ENCODE assay signal across 9 mouse cellular contexts in the genomic region with DNA sequence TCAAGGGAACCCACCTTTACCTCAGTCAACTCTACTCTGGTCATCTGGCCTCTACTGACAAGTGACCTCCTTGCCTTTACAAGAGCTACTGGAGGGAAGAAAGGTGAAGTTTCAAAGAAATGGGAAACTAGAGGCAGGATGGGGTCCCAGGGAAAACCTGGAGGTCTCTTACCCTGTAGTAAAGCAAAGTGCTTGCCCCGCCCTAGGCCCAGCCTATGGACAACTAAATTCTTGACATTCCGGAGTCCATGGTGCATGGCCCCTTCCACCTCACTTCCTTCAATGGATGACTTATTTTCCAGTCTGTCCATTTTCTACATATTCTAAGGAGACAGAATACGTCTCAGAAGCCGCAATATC. TPM values are rescaled to one million over a fixed set of nuclear protein-coding genes. Genes with fewer than 3 reads are reported as not detected.
A peak's percentile ranks its signal among the peaks of the same experiment; 100 is the strongest.
DNase-seq lines count a peak whose midpoint lies in the region; ATAC-seq and TF ChIP-seq lines count a peak whose summit lies in the region.
"Had no signal": no experiment of that assay in that cellular context is flagged by ENCODE, and none has a peak within 500 bp of the region (broad histone marks: within the 10 kb centered on the region; RNA-seq: fewer than 3 reads in every experiment).

No protein-coding gene starts in this region.

- no peak for DNase-seq in heart, adult 8-10 months (ENCODE audit: low spot score)
- DNase-seq in embryonic facial prominence, embryonic 11.5 days (ENCODE audit: low spot score), result no peak
- DNase-seq in lung, postnatal 0 days (ENCODE audit: low spot score), result peak; percentile 71
- no peak for DNase-seq in frontal cortex, postnatal 25 days (ENCODE audit: low spot score in 2 of 2)
- DNase-seq in layer of hippocampus, adult 9-10 months (ENCODE audit: low spot score), result no peak

- no peaks in the 10 kb centered on the region for H3K9me3 ChIP-seq in heart, embryonic 11.5 days (replicated peaks; ENCODE audit: control insufficient read depth, low read length)
- no peaks in the 10 kb centered on the region for H3K9me3 ChIP-seq in embryonic facial prominence, embryonic 11.5 days (replicated peaks; ENCODE audit: control insufficient read depth, low read length)
- no peaks in the 10 kb centered on the region for H3K9me3 ChIP-seq in intestine, postnatal 0 days (ENCODE audit: control insufficient read depth)
- H3K9me3 ChIP-seq in lung, postnatal 0 days (ENCODE audit: low read length), result no peaks in the 10 kb centered on the region
- H3K9me3 ChIP-seq: G1E had no signal

- H3K4me2 ChIP-seq in heart, embryonic 11.5 days, result peak overlapping the region; percentile 73
- H3K4me2 ChIP-seq in embryonic facial prominence, embryonic 11.5 days (ENCODE audit: low read depth, low read length), result peak overlapping the region; percentile 57
- peak overlapping the region; percentile 80 for H3K4me2 ChIP-seq in intestine, postnatal 0 days (replicated peaks; ENCODE audit: low read depth)
- H3K4me2 ChIP-seq in lung, postnatal 0 days (replicated peaks; ENCODE audit: low read depth, low read length), result peak overlapping the region; percentile 78

- no peak for ATAC-seq in heart, embryonic 11.5 days (replicated peaks; ENCODE audit: insufficient number of reproducible peaks, low FRiP score, low TSS enrichment)
- no peak for ATAC-seq in embryonic facial prominence, embryonic 11.5 days (replicated peaks; ENCODE audit: insufficient number of reproducible peaks, low FRiP score, low TSS enrichment, low read depth)
- ATAC-seq in intestine, postnatal 0 days, result peak; percentile 18; the same call in 1 of the 2 replicates
- ATAC-seq in lung, postnatal 0 days, result no peak
- ATAC-seq in megakaryocyte progenitor cell, adult 5-6 weeks (replicated peaks; ENCODE audit: poor library complexity), result no peak

- no peak for TF ChIP-seq CTCF in intestine, postnatal 0 days (IDR thresholded peaks at IDR 0.05; ENCODE audit: low read depth)
- no peak for TF ChIP-seq CTCF in lung, postnatal 0 days (IDR thresholded peaks at IDR 0.05)

- H3K4me1 ChIP-seq in heart, embryonic 11.5 days (ENCODE audit: control insufficient read depth, insufficient read depth, low read length), result peaks cover 46% of the 10 kb centered on the region
- H3K4me1 ChIP-seq in embryonic facial prominence, embryonic 11.5 days (ENCODE audit: control insufficient read depth, insufficient read depth, low read length), result peaks cover 5% of the 10 kb centered on the region
- peaks cover 12% of the 10 kb centered on the region for H3K4me1 ChIP-seq in intestine, postnatal 0 days (replicated peaks; ENCODE audit: control insufficient read depth, insufficient read depth, low read length)
- H3K4me1 ChIP-seq in lung, postnatal 0 days (ENCODE audit: insufficient read depth, low read depth, low read length), result peaks cover 43% of the 10 kb centered on the region

- TF ChIP-seq EP300 in lung, postnatal 0 days (IDR thresholded peaks at IDR 0.05), result peak; percentile 68

- no peaks in the 10 kb centered on the region for H3K27me3 ChIP-seq in heart, embryonic 11.5 days (ENCODE audit: control insufficient read depth, insufficient read depth, low read length)
- no peaks in the 10 kb centered on the region for H3K27me3 ChIP-seq in embryonic facial prominence, embryonic 11.5 days (ENCODE audit: control insufficient read depth, insufficient read depth, low read length)
- no peaks in the 10 kb centered on the region for H3K27me3 ChIP-seq in intestine, postnatal 0 days (replicated peaks; ENCODE audit: control insufficient read depth, insufficient read depth, low read length)
- no peaks in the 10 kb centered on the region for H3K27me3 ChIP-seq in lung, postnatal 0 days (replicated peaks; ENCODE audit: insufficient read depth, low read length)

- peak overlapping the region; percentile 96 for H3K9ac ChIP-seq in heart, embryonic 11.5 days (ENCODE audit: low read depth, low read length)
- peak overlapping the region; percentile 43; the same call in 1 of the 2 replicates for H3K9ac ChIP-seq in embryonic facial prominence, embryonic 11.5 days (replicated peaks; ENCODE audit: low read length)
- no peak overlapping the region for H3K9ac ChIP-seq in intestine, postnatal 0 days (ENCODE audit: low read depth, low read length)
- peak overlapping the region; percentile 87 for H3K9ac ChIP-seq in lung, postnatal 0 days (replicated peaks; ENCODE audit: low read depth)

- peak overlapping the region; percentile 71 for H3K4me3 ChIP-seq in heart, embryonic 11.5 days (ENCODE audit: low read depth, low read length)
- peak overlapping the region; percentile 72 for H3K4me3 ChIP-seq in embryonic facial prominence, embryonic 11.5 days (ENCODE audit: low read depth, low read length)
- H3K4me3 ChIP-seq in intestine, postnatal 0 days (ENCODE audit: low read depth, low read length), result peak overlapping the region; percentile 80
- H3K4me3 ChIP-seq in lung, postnatal 0 days (ENCODE audit: low read depth, low read length), result peak overlapping the region; percentile 70

- 53% methylated on average over 4 of the region's 4 CpGs for WGBS in heart, embryonic 11.5 days (ENCODE audit: insufficient replicate concordance)
- WGBS in embryonic facial prominence, embryonic 11.5 days, result 70% methylated on average over 4 of the region's 4 CpGs
- 38% methylated on average over 4 of the region's 4 CpGs for WGBS in intestine, postnatal 0 days
- whole genome bisulfite sequencing in lung, postnatal 0 days, result 38% methylated on average over 4 of the region's 4 CpGs

- H3K27ac ChIP-seq in heart, embryonic 11.5 days (ENCODE audit: low read depth, low read length), result peak overlapping the region; percentile 98
- no peak overlapping the region; the same call in 1 of the 2 replicates for H3K27ac ChIP-seq in embryonic facial prominence, embryonic 11.5 days (replicated peaks; ENCODE audit: low read depth, low read length)
- H3K27ac ChIP-seq in intestine, postnatal 0 days (ENCODE audit: low read depth, low read length), result peak overlapping the region; percentile 98
- H3K27ac ChIP-seq in lung, postnatal 0 days (ENCODE audit: low read length), result peak overlapping the region; percentile 99

- no peaks in the 10 kb centered on the region for H3K36me3 ChIP-seq in heart, embryonic 11.5 days (ENCODE audit: control insufficient read depth, insufficient read depth, low read length)
- H3K36me3 ChIP-seq in embryonic facial prominence, embryonic 11.5 days (replicated peaks; ENCODE audit: control insufficient read depth, insufficient read depth, low read depth, low read length), result no peaks in the 10 kb centered on the region; the same call in 1 of the 2 replicates
- H3K36me3 ChIP-seq in intestine, postnatal 0 days (ENCODE audit: control insufficient read depth, insufficient read depth), result 0 out of 2 replicates have a peak, but pooled peaks cover 2% of the 10 kb centered on the region
- H3K36me3 ChIP-seq in lung, postnatal 0 days (ENCODE audit: insufficient read depth, low read length), result no peaks in the 10 kb centered on the region; the same call in 1 of the 2 replicates

RNA-seq across cellular contexts. Expression of a gene that starts 3.5 kb away (rescaled TPM):
- polyA plus RNA-seq in heart, embryonic 11.5 days (2014; fragmentation: Nextera tagmentation; extraction: Ambion mirVana), result 69.8 and 73.1 TPM in 2 replicates
- total RNA-seq in heart, adult 8-10 months (2022), result 10 to 100 TPM; 46.9 to 66.6 (median 51.4) TPM
- polyA plus RNA-seq in embryonic facial prominence, embryonic 11.5 days (2014; fragmentation: Nextera tagmentation; extraction: Ambion mirVana), result 100 and 107 TPM in 2 replicates
- polyA plus RNA-seq in intestine, postnatal 0 days (2015; fragmentation: Nextera tagmentation; extraction: Ambion mirVana), result 58.5 and 62.5 TPM in 2 replicates
- polyA plus RNA-seq in lung, postnatal 0 days (2015; fragmentation: Nextera tagmentation; extraction: Ambion mirVana), result 100 and 103 TPM in 2 replicates
- 8.1 and 10.2 TPM in 2 replicates for total RNA-seq in megakaryocyte progenitor cell, adult 5-6 weeks (2015)
- 13.5 and 18.4 TPM in 2 replicates for total RNA-seq in megakaryocyte progenitor cell, adult 5-6 weeks (2017)

RNA-seq across cellular contexts. Expression of a gene that starts 19.8 kb away (rescaled TPM):
- polyA plus RNA-seq in heart, embryonic 11.5 days (2014; fragmentation: Nextera tagmentation; extraction: Ambion mirVana), result 81.0 and 88.3 TPM in 2 replicates
- 1 to 10 TPM in 2 of 4 experiments, under 1 TPM in 2; 0.65 to 1.4 (median 0.91) TPM for total RNA-seq in heart, adult 8-10 months (2022)
- 170 and 190 TPM in 2 replicates for polyA plus RNA-seq in embryonic facial prominence, embryonic 11.5 days (2014; fragmentation: Nextera tagmentation; extraction: Ambion mirVana)
- polyA plus RNA-seq in intestine, postnatal 0 days (2015; fragmentation: Nextera tagmentation; extraction: Ambion mirVana), result 15.3 and 16.1 TPM in 2 replicates
- 3.1 and 5.7 TPM in 2 replicates for polyA plus RNA-seq in lung, postnatal 0 days (2015; fragmentation: Nextera tagmentation; extraction: Ambion mirVana)
- 104 and 111 TPM in 2 replicates for total RNA-seq in megakaryocyte progenitor cell, adult 5-6 weeks (2015)
- 112 and 114 TPM in 2 replicates for total RNA-seq in megakaryocyte progenitor cell, adult 5-6 weeks (2017)
